Mouse (Mus musculus) frontal cortex, adult 2 months (tissue): ENCODE results near the gene Adgrg4. TPM values are rescaled to one million over a fixed set of nuclear protein-coding genes. Genes with fewer than 3 reads are reported as not detected.
A peak's percentile ranks its signal among the peaks of the same experiment; 100 is the strongest.

Source experiments
- DNase-seq, 2 experiments: peaks; one replicate each; pipeline ENCODE4 v3.0.0; 2022; ENCODE audit warnings: low spot score in 1 of 2; ENCODE audit errors: extremely low spot score in 1 of 2
- polyA plus RNA-seq: library from polyadenylated mRNA; depleted of rRNA; stranded (reverse); fragments of >200 nt; gene quantifications from 2 replicates; pipeline ENCODE4 v1.2.3, GENCODE M21; 2012; rRNA removed

Gene Adgrg4
- not detected in 2 replicates for polyA plus RNA-seq

GRCm38 (mm10) chrX:56869863-56870262, at the start of gene Adgrg4:
Gene Adgrg4, plus strand, starts transcription at chrX:56870163.
- DNase-seq = no peak

- no peak for DNase-seq
Observed at GRCm38 (mm10) chrX:56821765-56822603, 48.0 kb upstream of the Adgrg4 start, which contains the start of gene Map7d3. Gene Map7d3, minus strand, starts transcription at chrX:56822326.

GRCm38 (mm10) chrX:56827492-56827891, 42.5 kb upstream of the Adgrg4 start:
- DNase-seq = no peak

GRCm38 (mm10) chrX:56835842-56836241, 34.1 kb upstream of the Adgrg4 start:
- no peak for DNase-seq

GRCm38 (mm10) chrX:56839369-56839768, 30.6 kb upstream of the Adgrg4 start:
- peak in 1 of 2 experiments; percentile 35 for DNase-seq

GRCm38 (mm10) chrX:56841255-56841654, 28.7 kb upstream of the Adgrg4 start:
- DNase-seq = no peak

GRCm38 (mm10) chrX:57012891-57013290, 142.9 kb downstream of the Adgrg4 start:
- no peak for DNase-seq

- DNase-seq = no peak
Observed at GRCm38 (mm10) chrX:57042774-57043173, 172.8 kb downstream of the Adgrg4 start, which contains the start of gene Brs3. Gene Brs3, plus strand, starts transcription at chrX:57043074.

GRCm38 (mm10) chrX:57043869-57044268, 173.9 kb downstream of the Adgrg4 start:
- DNase-seq = no peak

Other genes starting within 250 kb of the Adgrg4 start
- gene Fhl1, start 138.4 kb upstream of the Adgrg4 start, polyA plus RNA-seq = 249 and 284 TPM in 2 replicates
- gene Map7d3, start 47.8 kb upstream of the Adgrg4 start, polyA plus RNA-seq = 0.04 and 0.18 TPM in 2 replicates
- not detected in 2 replicates for gene Brs3, start 172.9 kb downstream of the Adgrg4 start, polyA plus RNA-seq
- gene Htatsf1, start 183.4 kb downstream of the Adgrg4 start, polyA plus RNA-seq = 43.7 and 50.8 TPM in 2 replicates
- gene Vgll1, start 217.9 kb downstream of the Adgrg4 start, polyA plus RNA-seq = not detected in 2 replicates